Mouse (Mus musculus) lung, adult 2 months (tissue): ENCODE measurements at regions not wholly inside any gene's neighbourhood (a gene's known extent, or its start where the extent isn't known, plus 50 kb on each side); places are given as distances from the start of the nearest gene placed in this dataset.

Experiments used
- DNase-seq: peaks from one replicate; pipeline ENCODE4 v3.0.0; 2022
- H3K4me1 ChIP-seq: fragments of 200-500 bp; 2 replicates; pipeline ENCODE4 v1.6.1; 2011; ENCODE audit warnings: low read length; ENCODE audit not compliant: control insufficient read depth, insufficient read depth
- H3K4me3 ChIP-seq: fragments of 200-500 bp; replicated peaks from 2 replicates; pipeline ENCODE3; 2011; ENCODE audit warnings: low read depth, mild to moderate bottlenecking, control low read depth, low read length; ENCODE audit errors: extremely low read depth
- CTCF ChIP-seq: fragments of 200-500 bp; IDR thresholded peaks from 2 replicates; pipeline ENCODE4 v1.5.1; 2011; ENCODE audit warnings: mild to moderate bottlenecking, low read length, control low read depth; ENCODE audit not compliant: insufficient read depth
- POLR2A ChIP-seq: fragments of 200-500 bp; IDR thresholded peaks from 2 replicates; pipeline ENCODE4 v1.6.1; 2011; ENCODE audit warnings: low read depth, mild to moderate bottlenecking, control low read depth, low read length, borderline replicate concordance; ENCODE audit errors: extremely low read depth
- WGBS: fragments of 180-500 bp; shearing (Covaris S2); methylation state at CpG from one replicate; pipeline ENCODE4 v1.1.7; 2018; 5-methylcytosine and 5-hydroxymethylcytosine counted together

- Histone ChIP-seq H3K4me1 (no peaks in the 10 kb centered on the region), H3K4me3 (no peak overlapping the region)
- WGBS, result 17% methylated on average over 7 of the region's 7 CpGs
- no peak for DNase-seq
- TF ChIP-seq POLR2A (no peak), CTCF (no peak)
Measured at GRCm38 (mm10) chr1:158019161-158019560, 337.0 kb downstream of the Brinp2 start.

GRCm38 (mm10) chr1:158039756-158040155 lies 316.4 kb downstream of the Brinp2 start:
- DNase-seq, result no peak
- Histone ChIP-seq H3K4me1 (no peaks in the 10 kb centered on the region), H3K4me3 (no peak overlapping the region)
- WGBS, result 14% methylated on average over 2 of the region's 2 CpGs
- TF ChIP-seq POLR2A (no peak), CTCF (no peak)

- WGBS, result 62% methylated on average over 4 of the region's 4 CpGs
- no peaks in the 10 kb centered on the region for H3K4me1 ChIP-seq
- H3K4me3 ChIP-seq, result no peak overlapping the region
- TF ChIP-seq CTCF (no peak), POLR2A (no peak)
- no peak for DNase-seq
Measured at GRCm38 (mm10) chr1:158040334-158040733, 315.8 kb downstream of the Brinp2 start.

GRCm38 (mm10) chr1:158052644-158053043 lies 303.5 kb downstream of the Brinp2 start:
- TF ChIP-seq POLR2A, result no peak
- no peak for TF ChIP-seq CTCF
- WGBS, result 80% methylated on average over 4 of the region's 4 CpGs

GRCm38 (mm10) chr1:158054961-158055360 lies 301.2 kb downstream of the Brinp2 start:
- H3K4me3 ChIP-seq, result no peak overlapping the region
- WGBS, result 80% methylated on average over 11 of the region's 11 CpGs
- no peaks in the 10 kb centered on the region for H3K4me1 ChIP-seq
- DNase-seq, result no peak
- TF ChIP-seq CTCF (no peak), POLR2A (no peak)

More at GRCm38 (mm10) chr1:158052644-158053043, 303.5 kb downstream of the Brinp2 start:
- DNase-seq, result no peak
- Histone ChIP-seq H3K4me1 (no peaks in the 10 kb centered on the region), H3K4me3 (no peak overlapping the region)

- no peak overlapping the region for H3K4me3 ChIP-seq
- 71% methylated on average over 3 of the region's 3 CpGs for WGBS
- DNase-seq, result no peak
- TF ChIP-seq CTCF (no peak), POLR2A (no peak)
- H3K4me1 ChIP-seq, result no peaks in the 10 kb centered on the region
Measured at GRCm38 (mm10) chr1:158056994-158057630, 299.0 kb downstream of the Brinp2 start.

GRCm38 (mm10) chr1:158057789-158058188 lies 298.3 kb downstream of the Brinp2 start:
- TF ChIP-seq POLR2A, result no peak
- no peak for TF ChIP-seq CTCF
- no peaks in the 10 kb centered on the region for H3K4me1 ChIP-seq

GRCm38 (mm10) chr1:158061995-158062394 lies 294.1 kb downstream of the Brinp2 start:
- no peak for TF ChIP-seq POLR2A
- TF ChIP-seq CTCF, result no peak
- H3K4me1 ChIP-seq, result no peaks in the 10 kb centered on the region
- 63% methylated on average over 6 of the region's 6 CpGs for WGBS
- DNase-seq, result no peak
- no peak overlapping the region for H3K4me3 ChIP-seq

More at GRCm38 (mm10) chr1:158057789-158058188, 298.3 kb downstream of the Brinp2 start:
- DNase-seq, result no peak
- H3K4me3 ChIP-seq, result no peak overlapping the region

GRCm38 (mm10) chr1:158082181-158082580 lies 273.9 kb downstream of the Brinp2 start:
- DNase-seq, result no peak
- no peak overlapping the region for H3K4me3 ChIP-seq
- WGBS, result 66% methylated on average over 1 of the region's 1 CpGs
- no peaks in the 10 kb centered on the region for H3K4me1 ChIP-seq
- TF ChIP-seq POLR2A (no peak), CTCF (no peak)

- WGBS, result 72% methylated on average over 3 of the region's 3 CpGs
- no peak overlapping the region for H3K4me3 ChIP-seq
- H3K4me1 ChIP-seq, result no peaks in the 10 kb centered on the region
- TF ChIP-seq POLR2A (no peak), CTCF (no peak)
- DNase-seq, result no peak
Measured at GRCm38 (mm10) chr1:158085856-158086255, 270.3 kb downstream of the Brinp2 start.

GRCm38 (mm10) chr1:158097500-158097899 lies 258.6 kb downstream of the Brinp2 start:
- H3K4me1 ChIP-seq, result no peaks in the 10 kb centered on the region
- TF ChIP-seq POLR2A, result no peak
- no peak for TF ChIP-seq CTCF
- no peak overlapping the region for H3K4me3 ChIP-seq
- 80% methylated on average over 4 of the region's 4 CpGs for WGBS
- DNase-seq, result no peak
